Mouse (Mus musculus): ENCODE data around the gene Taar7f. TPM values are rescaled to one million over a fixed set of nuclear protein-coding genes. Genes with fewer than 3 reads are reported as not detected.
"Not testable (repeated sequence)": the region's sequence is repeated elsewhere in the genome, so short reads cannot be mapped to it uniquely, and the experiment has no call there.

The Taar7f gene
- not detected in 2 replicates for polyA plus RNA-seq (2015; fragmentation: Nextera tagmentation; extraction: Ambion mirVana)

GRCm38 (mm10) chr10:24049210-24049609 lies at the start of gene Taar7f:
Taar7f (plus strand) TSS chr10:24049510.
- no peak within 1 kb of the TSS for H3K4me2 ChIP-seq
- no peak within 1 kb of the TSS for H3K9ac ChIP-seq
- H3K36me3 ChIP-seq, result no peaks in the 10 kb centered on the region
- no peaks in the 10 kb centered on the region for H3K9me3 ChIP-seq
- no peaks in the 10 kb centered on the region for H3K4me1 ChIP-seq
- H3K4me3 ChIP-seq, result no peak within 1 kb of the TSS
- ATAC-seq (ENCODE audit: extremely low read depth, insufficient number of reproducible peaks, low FRiP score, low TSS enrichment), result no peak
- no peaks in the 10 kb centered on the region for H3K27me3 ChIP-seq (replicated peaks)
- H3K27ac ChIP-seq (replicated peaks), result no peak within 1 kb of the TSS

GRCm38 (mm10) chr10:23999639-24000038 lies 49.7 kb upstream of the Taar7f start, which contains the start of gene Taar7b:
Taar7b (plus strand) TSS chr10:23999939.
- Histone ChIP-seq H3K9me3 (no peaks in the 10 kb centered on the region), H3K27ac (replicated peaks) (no peak within 1 kb of the TSS), H3K9ac (no peak within 1 kb of the TSS), H3K4me2 (no peak within 1 kb of the TSS), H3K27me3 (replicated peaks) (no peaks in the 10 kb centered on the region), H3K4me3 (no peak within 1 kb of the TSS), H3K4me1 (no peaks in the 10 kb centered on the region), H3K36me3 (no peaks in the 10 kb centered on the region)
- 65% methylated on average over 1 of the region's 1 CpGs for WGBS
- no peak for ATAC-seq (ENCODE audit: extremely low read depth, insufficient number of reproducible peaks, low FRiP score, low TSS enrichment)

GRCm38 (mm10) chr10:24006442-24006841 lies 42.9 kb upstream of the Taar7f start:
- Histone ChIP-seq H3K9me3 (no peaks in the 10 kb centered on the region), H3K36me3 (no peaks in the 10 kb centered on the region), H3K9ac (no peak overlapping the region), H3K27me3 (replicated peaks) (no peaks in the 10 kb centered on the region), H3K4me3 (no peak overlapping the region), H3K4me1 (peaks cover 5% of the 10 kb centered on the region; the same call in 1 of the 2 replicates), H3K4me2 (no peak overlapping the region), H3K27ac (replicated peaks) (no peak overlapping the region)
- no peak for ATAC-seq (ENCODE audit: extremely low read depth, insufficient number of reproducible peaks, low FRiP score, low TSS enrichment)
- WGBS, result 56% methylated on average over 1 of the region's 1 CpGs

- H3K36me3 ChIP-seq, result no peaks in the 10 kb centered on the region
- no peaks in the 10 kb centered on the region for H3K9me3 ChIP-seq
- H3K4me3 ChIP-seq, result no peak overlapping the region
Measured at GRCm38 (mm10) chr10:24007034-24007433, 42.3 kb upstream of the Taar7f start.

GRCm38 (mm10) chr10:24008143-24008542 lies 41.2 kb upstream of the Taar7f start:
- H3K9me3 ChIP-seq, result no peaks in the 10 kb centered on the region
- no peak overlapping the region for H3K27ac ChIP-seq (replicated peaks)
- no peak for ATAC-seq (ENCODE audit: extremely low read depth, insufficient number of reproducible peaks, low FRiP score, low TSS enrichment)
- WGBS, result 61% methylated on average over 1 of the region's 1 CpGs
- no peak overlapping the region for H3K9ac ChIP-seq
- no peak overlapping the region for H3K4me3 ChIP-seq
- no peaks in the 10 kb centered on the region for H3K36me3 ChIP-seq
- H3K4me2 ChIP-seq, result no peak overlapping the region
- peaks cover 5% of the 10 kb centered on the region; the same call in 1 of the 2 replicates for H3K4me1 ChIP-seq
- H3K27me3 ChIP-seq (replicated peaks), result no peaks in the 10 kb centered on the region

More at GRCm38 (mm10) chr10:24007034-24007433, 42.3 kb upstream of the Taar7f start:
- H3K27ac ChIP-seq (replicated peaks), result no peak overlapping the region
- no peak overlapping the region for H3K4me2 ChIP-seq
- WGBS, result 29% methylated on average over 2 of the region's 2 CpGs
- no peak for ATAC-seq (ENCODE audit: extremely low read depth, insufficient number of reproducible peaks, low FRiP score, low TSS enrichment)
- H3K4me1 ChIP-seq, result peaks cover 5% of the 10 kb centered on the region; the same call in 1 of the 2 replicates
- H3K27me3 ChIP-seq (replicated peaks), result no peaks in the 10 kb centered on the region
- no peak overlapping the region for H3K9ac ChIP-seq

- Histone ChIP-seq H3K9me3 (no peaks in the 10 kb centered on the region), H3K9ac (no peak within 1 kb of the TSS), H3K36me3 (no peaks in the 10 kb centered on the region), H3K27me3 (replicated peaks) (no peaks in the 10 kb centered on the region), H3K27ac (replicated peaks) (no peak within 1 kb of the TSS), H3K4me1 (no peaks in the 10 kb centered on the region), H3K4me3 (no peak within 1 kb of the TSS), H3K4me2 (no peak within 1 kb of the TSS)
- ATAC-seq (ENCODE audit: extremely low read depth, insufficient number of reproducible peaks, low FRiP score, low TSS enrichment), result no peak
Measured at GRCm38 (mm10) chr10:24026922-24027321, 22.4 kb upstream of the Taar7f start, which contains the start of gene Taar7d. Taar7d (plus strand) TSS chr10:24027222.

GRCm38 (mm10) chr10:24031347-24031746 lies 18.0 kb upstream of the Taar7f start:
- Histone ChIP-seq H3K27me3 (replicated peaks) (no peaks in the 10 kb centered on the region), H3K4me3 (no peak overlapping the region), H3K4me2 (no peak overlapping the region), H3K9ac (no peak overlapping the region), H3K4me1 (no peaks in the 10 kb centered on the region), H3K27ac (replicated peaks) (no peak overlapping the region), H3K9me3 (no peaks in the 10 kb centered on the region), H3K36me3 (no peaks in the 10 kb centered on the region)
- no peak for ATAC-seq (ENCODE audit: extremely low read depth, insufficient number of reproducible peaks, low FRiP score, low TSS enrichment)

- no peaks in the 10 kb centered on the region for H3K27me3 ChIP-seq (replicated peaks)
- no peak for ATAC-seq (ENCODE audit: extremely low read depth, insufficient number of reproducible peaks, low FRiP score, low TSS enrichment)
- no peaks in the 10 kb centered on the region for H3K36me3 ChIP-seq
- H3K4me3 ChIP-seq, result no peak within 1 kb of the TSS
- WGBS, result 83% methylated on average over 2 of the region's 2 CpGs
- no peak within 1 kb of the TSS for H3K9ac ChIP-seq
- H3K27ac ChIP-seq (replicated peaks), result no peak within 1 kb of the TSS
- no peaks in the 10 kb centered on the region for H3K9me3 ChIP-seq
- H3K4me2 ChIP-seq, result no peak within 1 kb of the TSS
- H3K4me1 ChIP-seq, result no peaks in the 10 kb centered on the region
Measured at GRCm38 (mm10) chr10:24037314-24037713, 12.0 kb upstream of the Taar7f start, which contains the start of gene Taar7e. Taar7e (plus strand) TSS chr10:24037614.

GRCm38 (mm10) chr10:24040120-24040869 lies 9.0 kb upstream of the Taar7f start:
- no peak overlapping the region for H3K27ac ChIP-seq (replicated peaks)
- 38% methylated on average over 2 of the region's 2 CpGs for WGBS
- ATAC-seq (ENCODE audit: extremely low read depth, insufficient number of reproducible peaks, low FRiP score, low TSS enrichment), result no peak

GRCm38 (mm10) chr10:24052039-24052438 lies 2.7 kb downstream of the Taar7f start:
- H3K9me3 ChIP-seq, result no peaks in the 10 kb centered on the region
- no peak overlapping the region for H3K4me3 ChIP-seq
- ATAC-seq (ENCODE audit: extremely low read depth, insufficient number of reproducible peaks, low FRiP score, low TSS enrichment), result no peak
- H3K4me2 ChIP-seq, result peak overlapping the region; percentile 28
- WGBS, result 25% methylated on average over 5 of the region's 5 CpGs
- no peak overlapping the region for H3K27ac ChIP-seq (replicated peaks)
- no peaks in the 10 kb centered on the region for H3K4me1 ChIP-seq
- H3K9ac ChIP-seq, result no peak overlapping the region
- no peaks in the 10 kb centered on the region for H3K36me3 ChIP-seq
- H3K27me3 ChIP-seq (replicated peaks), result no peaks in the 10 kb centered on the region

More at GRCm38 (mm10) chr10:24040120-24040869, 9.0 kb upstream of the Taar7f start:
- Histone ChIP-seq H3K4me1 (no peaks in the 10 kb centered on the region), H3K4me3 (no peak overlapping the region), H3K27me3 (replicated peaks) (no peaks in the 10 kb centered on the region), H3K4me2 (no peak overlapping the region), H3K9me3 (no peaks in the 10 kb centered on the region), H3K36me3 (no peaks in the 10 kb centered on the region), H3K9ac (no peak overlapping the region)

- Histone ChIP-seq H3K4me1 (no peaks in the 10 kb centered on the region), H3K9me3 (no peaks in the 10 kb centered on the region), H3K27ac (replicated peaks) (no peak overlapping the region), H3K4me2 (no peak overlapping the region), H3K27me3 (replicated peaks) (no peaks in the 10 kb centered on the region), H3K36me3 (no peaks in the 10 kb centered on the region), H3K4me3 (no peak overlapping the region), H3K9ac (no peak overlapping the region)
- 81% methylated on average over 3 of the region's 3 CpGs for WGBS
- ATAC-seq (ENCODE audit: extremely low read depth, insufficient number of reproducible peaks, low FRiP score, low TSS enrichment), result no peak
Measured at GRCm38 (mm10) chr10:24058986-24059385, 9.7 kb downstream of the Taar7f start.

- H3K4me1 ChIP-seq; H3K27ac ChIP-seq (replicated peaks); H3K27me3 ChIP-seq (replicated peaks); H3K4me3 ChIP-seq; H3K9me3 ChIP-seq; H3K9ac ChIP-seq; H3K36me3 ChIP-seq; H3K4me2 ChIP-seq; ATAC-seq (ENCODE audit: extremely low read depth, insufficient number of reproducible peaks, low FRiP score, low TSS enrichment): not testable (repeated sequence)
- 31% methylated on average over 2 of the region's 2 CpGs for WGBS
Measured at GRCm38 (mm10) chr10:24074751-24075150, 25.4 kb downstream of the Taar7f start.
